Mouse (Mus musculus) E14TG2a.4 (cell line): ENCODE data around the gene Upp2.

Experiments used
- CTCF ChIP-seq: conservative IDR thresholded peaks from 2 replicates; pipeline ENCODE4 v1.5.1; 2014; ENCODE audit warnings: low read length
- NANOG ChIP-seq: IDR thresholded peaks from 2 replicates; pipeline ENCODE4 v1.6.1; 2014; ENCODE audit warnings: borderline replicate concordance, low read length, mixed read lengths

DNA sequence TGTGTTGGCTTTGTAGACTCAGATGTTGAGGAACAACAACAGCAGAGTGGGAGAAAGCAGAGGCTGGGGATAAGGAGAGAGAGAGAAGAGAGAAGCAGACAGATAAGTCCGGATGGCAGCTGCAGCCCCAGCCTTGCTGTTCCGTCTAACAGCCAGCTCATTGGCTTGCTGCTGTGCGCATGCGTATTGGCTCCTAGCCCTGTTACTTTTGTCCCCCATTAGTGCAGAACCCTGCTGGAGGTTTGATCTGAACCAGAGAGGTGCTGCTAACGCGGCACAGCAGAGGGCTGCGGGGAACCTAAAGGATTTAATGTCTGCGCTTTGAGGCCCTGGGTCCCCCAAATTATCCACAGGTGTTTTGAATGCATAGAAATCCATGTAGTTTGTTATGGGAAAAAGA, 219.6 kb downstream of the Upp2 start:
- TF ChIP-seq CTCF (no peak), NANOG (no peak)
